Mouse (Mus musculus): ENCODE results near the gene Snx4.

- TF ChIP-seq CTCF (IDR thresholded peaks at IDR 0.05; ENCODE audit: control insufficient read depth, insufficient read depth, insufficient replicate concordance, low read depth, low read length) (no peak), POLR2A (IDR thresholded peaks at IDR 0.05; ENCODE audit: control insufficient read depth, low read depth, low read length) (no peak)
These were observed 75.9 kb downstream of the Snx4 start for GRCm38 (mm10) chr16:33327101-33327500.
